Mouse (Mus musculus) CD4-positive, CD25-positive, alpha-beta regulatory T cell, adult 9 weeks (primary cell): ENCODE results near the gene Gja6. TPM values are rescaled to one million over a fixed set of nuclear protein-coding genes. Genes with fewer than 3 reads are reported as not detected.

Experiments used
- polyA plus RNA-seq: library from polyadenylated mRNA; unstranded; fragments of 100-300 nt; shearing (Covaris generic); gene quantifications from one replicate; pipeline ENCODE4 v1.2.1, GENCODE M21; 2017

Gja6 gene
- not detected for polyA plus RNA-seq

GRCm38 (mm10) chrX:160906952-160907351, at the start of gene Gja6:
TSS of gene Gja6 (minus strand) at chrX:160907052.

Other genes starting within 250 kb of the Gja6 start
- gene Ppef1, start 171.3 kb downstream of the Gja6 start, polyA plus RNA-seq: not detected
- not detected for gene Rs1, start 139.0 kb downstream of the Gja6 start, polyA plus RNA-seq
- gene Cdkl5, start 87.7 kb upstream of the Gja6 start, polyA plus RNA-seq: 0.60 TPM
- not detected for gene Scml2, start 210.1 kb upstream of the Gja6 start, polyA plus RNA-seq